Mouse (Mus musculus): ENCODE measurements around the gene Npm1. TPM values are rescaled to one million over a fixed set of nuclear protein-coding genes. Genes with fewer than 3 reads are reported as not detected.

Gene Npm1
- total RNA-seq, 2 experiments from 2014 or later, result 178 to 185 TPM

Other genes starting within 250 kb of the Npm1 start
- gene Fgf18, start 15.8 kb downstream of the Npm1 start, total RNA-seq (2021), result 1 to 10 TPM; 2.4 to 2.9 TPM
- not detected for gene Tlx3, start 40.4 kb upstream of the Npm1 start, total RNA-seq (2021)
- gene Gm12117, start 113.5 kb upstream of the Npm1 start, total RNA-seq (2021), result not detected